Mouse (Mus musculus): ENCODE measurements around the gene Olfr1196.
"Not testable (repeated sequence)": the region's sequence is repeated elsewhere in the genome, so short reads cannot be mapped to it uniquely, and the experiment has no call there.

Olfr1196 gene

DNA sequence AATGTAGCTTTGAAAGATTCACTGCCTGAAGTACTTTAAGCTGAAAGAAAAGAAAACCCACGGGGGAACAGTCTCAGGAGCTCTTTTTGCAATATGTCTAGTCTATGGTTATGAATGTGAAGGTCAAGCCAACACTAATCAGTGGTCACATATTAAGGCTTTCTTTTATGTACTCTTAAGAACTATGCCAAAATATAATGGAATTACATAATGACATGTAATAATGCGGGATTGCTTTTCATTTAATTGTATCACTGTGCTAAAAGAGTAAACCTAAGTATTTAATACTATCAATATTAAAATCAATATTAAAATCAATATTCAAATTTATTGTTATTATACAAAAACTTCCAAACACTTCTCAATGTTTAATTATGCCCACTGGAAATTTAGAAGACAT lies at the start of gene Olfr1196:
Gene Olfr1196, minus strand, starts transcription at position 101 of the 400 bp plus-strand sequence.
- DNase-seq (ENCODE audit: low read depth, low spot score), result no peak

DNA sequence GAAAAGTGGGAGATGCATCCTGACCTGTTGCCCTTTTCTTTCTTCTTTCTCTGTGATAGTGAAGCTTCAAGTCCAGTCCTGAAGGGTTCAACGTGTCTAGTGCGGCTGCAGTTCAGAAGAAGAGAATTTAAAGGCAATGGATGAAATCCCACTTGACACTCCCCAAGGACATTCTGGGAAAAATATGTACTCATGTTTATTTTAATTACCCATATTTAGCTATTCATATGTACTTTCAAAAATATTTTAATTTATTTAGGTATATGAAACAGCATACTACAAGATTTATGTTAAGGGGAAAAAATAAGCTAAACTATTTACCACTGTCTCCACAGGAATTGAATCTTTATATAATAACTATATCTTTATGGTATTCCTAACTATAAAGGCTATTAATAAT lies 46.9 kb upstream of the Olfr1196 start, which contains the start of gene Olfr1198:
Gene Olfr1198, minus strand, starts transcription at position 101 of the 400 bp plus-strand sequence.
- DNase-seq (ENCODE audit: low read depth, low spot score), result no peak

DNA sequence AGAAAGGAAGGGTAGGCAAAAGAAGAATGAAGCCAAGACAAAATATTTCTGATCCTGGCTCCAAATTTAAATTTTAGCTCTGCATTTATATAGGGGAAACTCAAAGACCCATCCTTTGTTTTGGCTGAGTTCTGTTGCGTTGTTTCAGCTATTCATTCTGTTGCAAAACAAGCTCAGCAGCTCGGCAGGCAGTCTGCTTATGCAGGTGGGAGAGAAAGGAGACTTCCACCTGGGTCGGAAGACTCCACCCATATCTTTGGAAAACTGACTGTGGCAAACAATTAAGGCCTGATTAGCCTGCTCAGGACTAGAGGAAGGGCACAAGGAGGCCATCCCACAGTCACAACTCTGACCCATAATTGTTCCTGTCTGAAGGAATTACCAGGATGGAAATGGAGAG lies 39.0 kb upstream of the Olfr1196 start:
- no peak for DNase-seq (ENCODE audit: low read depth, low spot score)

DNA sequence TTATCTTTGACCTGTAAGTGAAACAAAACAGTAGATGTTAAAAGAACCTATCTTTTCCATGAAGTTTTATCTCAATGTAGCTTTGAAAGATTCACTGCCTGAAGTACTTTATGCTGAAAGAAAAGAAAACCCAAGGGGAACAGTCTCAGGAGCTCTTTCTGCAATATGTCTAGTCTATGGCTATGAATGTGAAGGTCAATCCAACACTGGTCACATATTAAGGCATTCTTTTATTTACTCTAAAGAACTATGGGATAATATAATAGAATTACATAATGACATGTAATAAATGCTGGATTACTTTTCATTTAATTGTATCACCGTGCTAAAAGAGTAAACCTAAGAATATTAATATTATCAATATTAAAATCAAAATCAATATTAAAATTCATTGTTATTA lies 27.9 kb upstream of the Olfr1196 start, which contains the start of gene Olfr1197:
Gene Olfr1197, minus strand, starts transcription at position 101 of the 400 bp plus-strand sequence.
- no peak for DNase-seq (ENCODE audit: low read depth, low spot score)

DNA sequence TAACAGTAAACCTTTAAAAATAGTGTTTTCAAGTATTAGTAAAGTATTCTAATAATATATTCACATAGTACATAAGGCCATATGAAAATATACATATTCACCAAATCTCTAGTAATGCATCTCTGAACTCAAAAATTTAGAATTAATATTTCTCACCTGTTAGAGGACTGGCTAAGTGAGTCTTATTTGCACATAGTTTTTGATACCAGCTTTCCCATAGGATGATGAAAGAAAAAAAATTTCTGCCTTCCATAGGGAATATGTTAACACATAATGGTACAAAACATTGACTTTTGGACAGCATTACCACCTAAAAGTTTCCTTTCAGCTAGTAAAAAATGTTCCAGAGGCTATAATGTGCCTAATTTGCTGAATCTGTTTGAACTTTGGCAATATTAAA lies 15.3 kb downstream of the Olfr1196 start, which contains the start of gene Olfr1195:
Gene Olfr1195, minus strand, starts transcription at position 101 of the 400 bp plus-strand sequence.
- no peak for DNase-seq (ENCODE audit: low read depth, low spot score)

DNA sequence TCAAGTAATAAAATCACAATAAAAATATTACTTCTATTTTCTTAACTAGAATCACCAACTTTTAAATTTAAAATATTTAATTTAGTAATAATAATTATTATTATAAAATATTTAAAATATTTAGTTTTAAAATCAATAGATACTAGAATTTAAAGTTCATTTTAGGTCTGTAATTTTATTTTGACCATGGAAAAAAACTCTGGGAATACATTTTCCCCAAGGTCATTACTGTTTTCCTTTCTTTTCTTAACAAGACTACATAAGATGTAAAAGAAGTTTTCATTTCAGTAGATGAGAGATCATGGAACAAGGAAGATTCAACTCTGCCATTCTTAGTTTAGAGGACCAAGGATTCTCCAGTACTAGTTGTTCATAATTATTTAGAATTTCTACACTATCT lies 29.1 kb downstream of the Olfr1196 start, which contains the start of gene Olfr1193:
Gene Olfr1193, plus strand, starts transcription at position 301 of the 400 bp plus-strand sequence.
- not testable (repeated sequence) for DNase-seq (ENCODE audit: low read depth, low spot score)

DNA sequence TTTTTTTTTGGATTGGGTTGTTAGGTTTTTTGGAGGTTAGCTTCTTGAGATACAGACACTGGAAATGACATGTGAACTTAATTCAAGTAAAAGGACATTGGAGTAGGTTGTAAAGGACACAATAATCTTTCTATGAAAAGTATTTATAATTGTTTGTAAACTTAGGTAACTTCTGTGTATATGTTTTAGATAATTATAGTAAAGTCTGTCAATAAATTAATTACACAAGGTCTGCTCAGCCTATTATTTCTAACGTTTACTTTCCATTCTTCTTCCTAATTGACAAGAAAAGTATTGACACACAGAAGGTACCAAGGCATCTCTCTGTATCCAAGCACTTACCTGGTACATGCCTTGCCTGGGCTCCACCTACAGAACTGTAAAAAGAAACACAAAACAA lies 56.2 kb downstream of the Olfr1196 start, which contains the start of gene Olfr1192-ps1:
Gene Olfr1192-ps1, plus strand, starts transcription at position 301 of the 400 bp plus-strand sequence.
- DNase-seq (ENCODE audit: low read depth, low spot score), result no peak

Measured in mesoderm, embryonic 11.5 days (tissue).